Mouse (Mus musculus) MEL (cell line): ENCODE measurements around the gene Slc39a7. TPM values are rescaled to one million over a fixed set of nuclear protein-coding genes. Genes with fewer than 3 reads are reported as not detected.

Source experiments
- DNase-seq: peaks from one replicate; pipeline ENCODE4 v3.0.0; 2011; ENCODE audit warnings: low read depth, low spot score
- H3K27ac ChIP-seq: 2 replicates; pipeline ENCODE4 v1.5.1; 2012; ENCODE audit warnings: low read depth, mild to moderate bottlenecking, control low read depth, low read length, moderate library complexity; ENCODE audit not compliant: control insufficient read depth
- H3K27me3 ChIP-seq, 2 experiments: fragments of 150-350 bp in 1 of 2; sonication (generic) in 1 of 2; 2 replicates each; pipeline ENCODE4 v1.6.1; 2012; ENCODE audit warnings: low read length in 2 of 2, mild to moderate bottlenecking in 2 of 2, improper control_type of control experiment in 1 of 2, moderate library complexity in 1 of 2; ENCODE audit not compliant: insufficient read depth in 2 of 2, control insufficient read depth in 1 of 2
- H3K36me3 ChIP-seq, 2 experiments: 2 replicates each; pipeline ENCODE4 v1.6.1; 2012 to 2014; ENCODE audit warnings: low read length in 2 of 2, improper control_type of control experiment in 1 of 2, inconsistent platforms in 1 of 2, mild to moderate bottlenecking in 1 of 2; ENCODE audit not compliant: insufficient read depth in 2 of 2, control insufficient read depth in 1 of 2
- H3K4me1 ChIP-seq, 2 experiments: fragments of 150-350 bp in 1 of 2; sonication (generic) in 1 of 2; 2 replicates each; pipeline ENCODE4 v1.6.1; 2012; ENCODE audit warnings: low read length in 2 of 2, improper control_type of control experiment in 1 of 2, mild to moderate bottlenecking in 1 of 2; ENCODE audit not compliant: insufficient read depth in 2 of 2, control insufficient read depth in 1 of 2
- H3K4me3 ChIP-seq, 2 experiments: fragments of 150-350 bp in 1 of 2; sonication (generic) in 1 of 2; 2 replicates each; pipeline ENCODE4 v1.5.1; 2012; ENCODE audit warnings: low read depth in 2 of 2, low read length in 2 of 2, mild to moderate bottlenecking in 2 of 2, moderate library complexity in 2 of 2, control low read depth in 1 of 2, improper control_type of control experiment in 1 of 2; ENCODE audit not compliant: control insufficient read depth in 1 of 2, insufficient read depth in 1 of 2
- H3K79me2 ChIP-seq: 2 replicates; pipeline ENCODE4 v1.6.1; 2012; ENCODE audit warnings: mild to moderate bottlenecking, low read length, moderate library complexity; ENCODE audit not compliant: control insufficient read depth, poor library complexity, insufficient read depth
- H3K9ac ChIP-seq: 2 replicates; pipeline ENCODE4 v1.6.1; 2012; ENCODE audit warnings: low read depth, mild to moderate bottlenecking, control low read depth, low read length, moderate library complexity; ENCODE audit not compliant: control insufficient read depth, poor library complexity, severe bottlenecking
- H3K9me3 ChIP-seq: fragments of 150-350 bp; sonication (generic); replicated peaks from 2 replicates; pipeline ENCODE4 v1.6.1; 2012; ENCODE audit warnings: mild to moderate bottlenecking, low read length, improper control_type of control experiment, moderate library complexity; ENCODE audit not compliant: insufficient read depth
- BHLHE40 ChIP-seq: IDR thresholded peaks from 2 replicates; pipeline ENCODE4 v1.6.1; 2012; ENCODE audit warnings: low read depth, mild to moderate bottlenecking, inconsistent platforms, low read length, improper control_type of control experiment, borderline replicate concordance
- CHD2 ChIP-seq: IDR thresholded peaks from 2 replicates; pipeline ENCODE4 v1.6.1; 2011; ENCODE audit warnings: low read length, improper control_type of control experiment
- E2F4 ChIP-seq: IDR thresholded peaks from 2 replicates; pipeline ENCODE4 v1.6.1; 2011; ENCODE audit warnings: low read depth, low read length, improper control_type of control experiment, borderline replicate concordance
- GABPA ChIP-seq: IDR thresholded peaks from 2 replicates; pipeline ENCODE4 v1.6.1; 2012; ENCODE audit warnings: low read depth, mild to moderate bottlenecking, inconsistent platforms, low read length, improper control_type of control experiment, moderate library complexity
- HCFC1 ChIP-seq: IDR thresholded peaks from 2 replicates; pipeline ENCODE4 v1.6.1; 2012; ENCODE audit warnings: low read depth, mild to moderate bottlenecking, inconsistent platforms, low read length, improper control_type of control experiment, moderate library complexity
- MYB ChIP-seq: IDR thresholded peaks from 2 replicates; pipeline ENCODE4 v1.6.1; 2011; ENCODE audit warnings: mild to moderate bottlenecking, low read depth, low read length, improper control_type of control experiment
- MYC ChIP-seq: IDR thresholded peaks from 2 replicates; pipeline ENCODE4 v1.6.1; 2011; ENCODE audit warnings: low read depth, mild to moderate bottlenecking, low read length, improper control_type of control experiment, moderate library complexity
- NRF1 ChIP-seq: IDR thresholded peaks from 2 replicates; pipeline ENCODE4 v1.6.1; 2014; ENCODE audit warnings: low read depth, mild to moderate bottlenecking, inconsistent platforms, low read length, improper control_type of control experiment, moderate library complexity; ENCODE audit not compliant: poor library complexity, insufficient read depth, severe bottlenecking
- POLR2A ChIP-seq, 2 experiments: IDR thresholded peaks; 2 replicates each; pipeline ENCODE4 v1.6.1; 2011 to 2012; ENCODE audit warnings: low read length in 2 of 2, mild to moderate bottlenecking in 2 of 2, control low read depth in 1 of 2, improper control_type of control experiment in 1 of 2, low read depth in 1 of 2, moderate library complexity in 1 of 2; ENCODE audit not compliant: control insufficient read depth in 1 of 2, insufficient read depth in 1 of 2, poor library complexity in 1 of 2
- POLR2AphosphoS2 ChIP-seq: IDR thresholded peaks from 2 replicates; pipeline ENCODE4 v1.6.1; 2011; ENCODE audit warnings: low read length, improper control_type of control experiment
- POLR2AphosphoS5 ChIP-seq: IDR thresholded peaks from 2 replicates; pipeline ENCODE4 v1.6.1; 2012; ENCODE audit warnings: low read depth, borderline replicate concordance, mild to moderate bottlenecking, inconsistent platforms, low read length, moderate library complexity, mixed read lengths
- RAD21 ChIP-seq: IDR thresholded peaks from 2 replicates; pipeline ENCODE4 v1.6.1; 2011; ENCODE audit warnings: mild to moderate bottlenecking, low read depth, low read length, improper control_type of control experiment
- RCOR1 ChIP-seq: IDR thresholded peaks from 2 replicates; pipeline ENCODE4 v1.6.1; 2012; ENCODE audit warnings: low read depth, mild to moderate bottlenecking, inconsistent platforms, low read length, improper control_type of control experiment
- SIN3A ChIP-seq: IDR thresholded peaks from 2 replicates; pipeline ENCODE4 v1.6.1; 2012; ENCODE audit warnings: low read length, improper control_type of control experiment, inconsistent platforms
- SMC3 ChIP-seq: IDR thresholded peaks from 2 replicates; pipeline ENCODE4 v1.6.1; 2011; ENCODE audit warnings: low read depth, low read length, improper control_type of control experiment
- TAL1 ChIP-seq: IDR thresholded peaks from 2 replicates; pipeline ENCODE4 v1.6.1; 2012; ENCODE audit warnings: mild to moderate bottlenecking, inconsistent platforms, low read length, moderate library complexity, mixed read lengths
- TCF12 ChIP-seq: IDR thresholded peaks from 2 replicates; pipeline ENCODE4 v1.6.1; 2014; ENCODE audit warnings: low read depth, mild to moderate bottlenecking, inconsistent platforms, low read length, improper control_type of control experiment, moderate library complexity
- ZKSCAN1 ChIP-seq: IDR thresholded peaks from 2 replicates; pipeline ENCODE4 v1.6.1; 2012; ENCODE audit warnings: low read depth, mild to moderate bottlenecking, inconsistent platforms, low read length, improper control_type of control experiment, moderate library complexity
- ZMIZ1 ChIP-seq: IDR thresholded peaks from 2 replicates; pipeline ENCODE4 v1.6.1; 2012; ENCODE audit warnings: low read depth, mild to moderate bottlenecking, inconsistent platforms, low read length, improper control_type of control experiment, moderate library complexity
- polyA plus RNA-seq, 2 experiments: library from polyadenylated mRNA; stranded (reverse) in 1 of 2; unstranded in 1 of 2; fragments of >175 nt in 1 of 2; fragments of >200 nt in 1 of 2; gene quantifications; 2 replicates each; pipeline versions ENCODE4 v1.2.1 to v1.2.4; 2012; ENCODE audit warnings: low replicate concordance in 2 of 2, low read depth in 1 of 2; ENCODE audit not compliant: insufficient read length in 2 of 2, insufficient read depth in 1 of 2, missing spikeins in 1 of 2
- total RNA-seq: library from RNA; depleted of rRNA; stranded (reverse); fragments of 300-350 nt; gene quantifications from 2 replicates; pipeline ENCODE4 v1.2.3, GENCODE M21; 2012

Slc39a7 gene
- total and polyA plus RNA-seq, 3 experiments = 150 to 152 TPM; not detected in 1

DNA sequence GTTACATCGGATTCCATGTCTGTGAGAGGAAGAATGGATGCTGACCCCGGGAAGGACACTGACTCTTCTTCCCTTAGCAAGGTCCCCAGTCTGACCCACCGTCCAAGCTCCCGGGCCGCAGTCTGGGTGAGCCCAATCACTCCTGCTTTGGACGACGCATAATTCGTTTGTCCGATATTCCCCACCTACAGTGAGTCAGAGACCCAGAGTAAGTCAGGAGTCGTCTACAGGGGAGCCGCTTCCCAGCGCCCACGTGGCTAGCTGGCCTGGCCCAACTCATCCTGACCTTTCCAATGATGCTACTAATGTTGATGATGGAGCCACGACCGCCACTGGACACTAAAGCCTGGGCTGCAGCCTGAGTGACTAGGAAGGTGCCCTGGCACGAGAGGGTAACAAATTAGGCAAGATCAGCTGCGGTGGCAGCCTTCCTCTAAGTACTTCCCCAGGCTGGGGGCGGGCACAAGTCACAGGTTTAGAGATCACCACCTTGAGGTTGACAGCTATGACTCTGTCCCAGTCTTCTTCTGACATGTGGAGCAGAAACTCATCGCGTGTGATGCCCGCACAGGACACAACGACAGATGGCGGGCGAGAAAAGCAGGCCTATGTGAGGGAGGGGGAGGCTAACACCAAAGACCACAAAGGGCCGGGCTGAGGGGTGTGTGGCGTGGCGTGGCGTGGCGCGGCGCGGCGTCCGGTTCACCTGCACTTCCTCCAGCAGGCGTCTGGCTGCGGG is 4.4 kb downstream of the Slc39a7 start:
- peak; percentile 68 for DNase-seq
- peaks cover 3 to 15% of the 10 kb centered on the region in 2 experiments; a peak in 3 of 4 replicates for H3K36me3 ChIP-seq
- peak overlapping the region; percentile 80 to 92 for H3K4me3 ChIP-seq
- peak overlapping the region; percentile 92 for H3K9ac ChIP-seq
- no peaks in the 10 kb centered on the region for H3K9me3 ChIP-seq
- H3K4me1 ChIP-seq = peaks cover 0 to 32% of the 10 kb centered on the region in 2 experiments; a peak in 2 of 4 replicates
- H3K27me3 ChIP-seq = no peaks in the 10 kb centered on the region
- H3K79me2 ChIP-seq = peaks cover 39% of the 10 kb centered on the region
- no peak for TF ChIP-seq RAD21
- TF ChIP-seq POLR2A (IDR thresholded peaks at IDR 0.05; ENCODE audit: control insufficient read depth in 1 of 2, insufficient read depth in 1 of 2, low read depth in 1 of 2, low read length in 2 of 2, poor library complexity in 1 of 2) = no peak
- no peak for TF ChIP-seq NRF1
- TF ChIP-seq BHLHE40 = no peak
- no peak for TF ChIP-seq MYB
- no peak for TF ChIP-seq E2F4
- H3K27ac ChIP-seq = peak overlapping the region; percentile 68

DNA sequence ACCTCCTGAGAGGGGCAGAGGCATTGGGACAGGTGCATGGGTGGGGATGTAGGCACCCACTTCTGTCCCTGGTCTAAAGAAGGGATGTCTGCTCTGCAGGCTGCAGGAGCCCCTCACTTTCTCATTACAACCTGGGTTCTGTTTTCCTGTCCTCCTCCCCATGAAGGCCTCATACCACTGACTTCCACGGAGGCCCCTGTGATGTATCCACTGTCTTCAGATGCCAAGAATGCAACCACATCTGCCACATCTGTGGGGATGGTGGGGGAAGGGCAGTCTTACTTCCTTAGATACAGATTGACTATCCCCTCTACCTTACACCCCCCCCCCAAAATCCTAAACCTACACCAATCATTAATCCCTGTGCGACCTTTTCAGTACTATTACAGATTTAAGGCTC is 5.3 kb downstream of the Slc39a7 start:
- Histone ChIP-seq H3K4me3 (no peak overlapping the region), H3K27me3 (no peaks in the 10 kb centered on the region), H3K79me2 (peaks cover 32% of the 10 kb centered on the region), H3K36me3 (peaks cover 3 to 15% of the 10 kb centered on the region in 2 experiments; a peak in 3 of 4 replicates), H3K9me3 (no peaks in the 10 kb centered on the region), H3K27ac (no peak overlapping the region), H3K9ac (no peak overlapping the region), H3K4me1 (peaks cover 0 to 32% of the 10 kb centered on the region in 2 experiments; a peak in 2 of 4 replicates)
- peak; percentile 52 for DNase-seq
- TF ChIP-seq POLR2AphosphoS2 = 0 out of 2 replicates have a peak, but pooled peaks have one; percentile 4
- TF ChIP-seq SIN3A = no peak
- TF ChIP-seq CHD2 = 0 out of 2 replicates have a peak, but pooled peaks have one; percentile 13
- no peak for TF ChIP-seq GABPA
- TF ChIP-seq TCF12 = no peak

DNA sequence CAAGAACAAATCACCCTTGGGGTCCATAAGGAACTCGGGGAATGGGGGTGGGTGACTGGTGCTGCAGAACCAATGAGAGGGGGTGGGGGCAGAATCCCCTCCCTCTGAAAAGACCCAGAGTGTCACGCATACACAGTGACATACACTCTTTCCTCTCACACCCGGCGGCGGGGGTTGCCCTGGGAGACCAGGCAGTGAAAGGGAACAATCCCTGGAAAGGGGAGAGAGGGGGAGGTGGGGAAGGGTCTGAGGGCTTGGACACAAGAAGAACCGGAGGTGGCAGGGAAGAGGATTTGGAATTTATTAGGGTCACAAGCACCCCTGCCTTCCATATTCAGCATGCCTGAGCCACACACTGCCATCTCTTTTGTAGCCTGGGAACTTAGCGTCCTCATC is 5.7 kb downstream of the Slc39a7 start:
- peaks cover 3 to 15% of the 10 kb centered on the region in 2 experiments; a peak in 3 of 4 replicates for H3K36me3 ChIP-seq
- H3K9ac ChIP-seq = peak overlapping the region; percentile 96
- H3K9me3 ChIP-seq = no peaks in the 10 kb centered on the region
- no peak overlapping the region for H3K27ac ChIP-seq
- TF ChIP-seq RAD21 = no peak
- no peak for TF ChIP-seq TAL1
- no peak for TF ChIP-seq MYC
- TF ChIP-seq ZKSCAN1 = no peak
- no peak for TF ChIP-seq E2F4
- no peak for TF ChIP-seq ZMIZ1
- no peak for TF ChIP-seq POLR2A (IDR thresholded peaks at IDR 0.05; ENCODE audit: control insufficient read depth in 1 of 2, insufficient read depth in 1 of 2, low read depth in 1 of 2, low read length in 2 of 2, poor library complexity in 1 of 2)
- TF ChIP-seq POLR2AphosphoS5 = no peak
- no peak for TF ChIP-seq RCOR1
- no peak for TF ChIP-seq SMC3
- TF ChIP-seq POLR2AphosphoS2 = no peak; the same call in 1 of the 2 replicates
- no peak for TF ChIP-seq HCFC1
- peak overlapping the region in 1 of 2 experiments; percentile 96; a peak in 1 of 4 replicates for H3K4me3 ChIP-seq
- peaks cover 0 to 31% of the 10 kb centered on the region in 2 experiments; a peak in 2 of 4 replicates for H3K4me1 ChIP-seq
- no peaks in the 10 kb centered on the region for H3K27me3 ChIP-seq
- no peak for DNase-seq
- H3K79me2 ChIP-seq = peaks cover 28% of the 10 kb centered on the region
